Comparison of ENCODE assay signal across 8 mouse cellular contexts in the genomic region with DNA sequence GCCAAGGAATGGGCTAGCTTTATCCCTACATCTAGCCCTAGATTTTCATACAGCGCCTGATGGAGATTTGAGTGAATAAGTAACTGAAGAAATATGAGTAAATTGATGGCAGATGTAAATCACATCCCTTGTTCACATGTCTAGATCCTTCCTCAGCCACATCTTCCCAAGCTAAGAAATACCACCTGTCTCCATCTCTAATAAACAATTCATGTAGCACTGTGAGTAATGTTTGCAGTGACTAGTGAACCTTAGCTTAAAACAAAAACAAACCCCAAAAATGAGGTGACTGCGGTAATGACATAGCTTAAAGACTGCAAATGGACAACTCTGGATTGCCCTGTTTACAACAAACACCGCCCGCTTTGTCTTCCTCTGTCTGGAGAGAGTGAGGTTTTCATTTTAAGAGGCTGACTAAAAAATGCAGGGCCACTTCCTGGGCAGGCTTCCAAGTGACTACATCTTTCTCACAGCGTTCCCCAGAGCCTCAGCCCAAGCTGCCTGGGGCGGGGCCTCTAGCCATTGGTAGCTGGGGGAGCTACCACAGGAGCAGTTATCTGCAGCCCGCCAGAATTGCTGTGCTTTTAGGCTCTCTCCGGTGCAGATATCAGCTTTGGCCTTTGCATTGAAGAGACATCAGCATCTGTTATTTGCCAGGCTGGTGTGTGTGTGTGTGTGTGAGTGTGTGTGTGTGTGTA. TPM values are rescaled to one million over a fixed set of nuclear protein-coding genes. Genes with fewer than 3 reads are reported as not detected.
DNase-seq lines count a peak whose midpoint lies in the region; ATAC-seq lines count a peak whose summit lies in the region.

No protein-coding gene starts in this region.

- peaks cover 15% of the 10 kb centered on the region; the same call in 1 of the 2 replicates for H3K27me3 ChIP-seq in embryonic facial prominence, embryonic 13.5 days
- H3K27me3 ChIP-seq in kidney, embryonic 16.5 days (ENCODE audit: insufficient read depth, low read length): peaks cover 10% of the 10 kb centered on the region; the same call in 1 of the 2 replicates
- H3K27me3 ChIP-seq in liver, embryonic 13.5 days: no peaks in the 10 kb centered on the region

- DNase-seq in CD4-positive helper T cell, adult 2 months (ENCODE audit: low read depth, low spot score): peak; percentile 62
- peak; percentile 70 for DNase-seq in adrenal gland, postnatal 10 days
- peak; percentile 52 to 61 for DNase-seq in heart, adult 18-20 months
- peak; percentile 76 for DNase-seq in liver, embryonic 13.5 days
- DNase-seq in neural tube, embryonic 10.5 days (ENCODE audit: extremely low spot score, low spot score): peak; percentile 12
- DNase-seq in testis, postnatal 14 days (ENCODE audit: low spot score): peak; percentile 40

- H3K36me3 ChIP-seq in embryonic facial prominence, embryonic 13.5 days: no peaks in the 10 kb centered on the region
- H3K36me3 ChIP-seq in kidney, embryonic 16.5 days (ENCODE audit: insufficient read depth, low read length): no peaks in the 10 kb centered on the region
- peaks cover 7% of the 10 kb centered on the region for H3K36me3 ChIP-seq in liver, embryonic 13.5 days

- H3K4me3 ChIP-seq in embryonic facial prominence, embryonic 13.5 days: no peak overlapping the region
- H3K4me3 ChIP-seq in kidney, embryonic 16.5 days (ENCODE audit: low read length): no peak overlapping the region
- peak overlapping the region; percentile 33 for H3K4me3 ChIP-seq in liver, embryonic 13.5 days (replicated peaks)

- 0 out of 2 replicates have a peak overlapping the region, but pooled peaks have one; percentile 14 for H3K4me2 ChIP-seq in embryonic facial prominence, embryonic 13.5 days
- 0 out of 2 replicates have a peak overlapping the region, but pooled peaks have one; percentile 10 for H3K4me2 ChIP-seq in kidney, embryonic 16.5 days (replicated peaks; ENCODE audit: low read depth, low read length)
- H3K4me2 ChIP-seq in liver, embryonic 13.5 days: peak overlapping the region; percentile 53

- H3K4me1 ChIP-seq in embryonic facial prominence, embryonic 13.5 days: peaks cover 6% of the 10 kb centered on the region; the same call in 1 of the 2 replicates
- no peaks in the 10 kb centered on the region for H3K4me1 ChIP-seq in kidney, embryonic 16.5 days (ENCODE audit: insufficient read depth, low read length)
- peaks cover 32% of the 10 kb centered on the region for H3K4me1 ChIP-seq in liver, embryonic 13.5 days (replicated peaks)

- ATAC-seq in embryonic facial prominence, embryonic 13.5 days (ENCODE audit: insufficient number of reproducible peaks, insufficient read depth, low FRiP score, low TSS enrichment, low read depth): no peak
- ATAC-seq in kidney, embryonic 16.5 days (ENCODE audit: low FRiP score, low TSS enrichment): peak; percentile 61; the same call in 1 of the 2 replicates
- peak; percentile 99 for ATAC-seq in liver, embryonic 13.5 days (ENCODE audit: low read depth)

- peak overlapping the region; percentile 44; the same call in 1 of the 2 replicates for H3K27ac ChIP-seq in embryonic facial prominence, embryonic 13.5 days
- no peak overlapping the region for H3K27ac ChIP-seq in kidney, embryonic 16.5 days (ENCODE audit: low read length)
- H3K27ac ChIP-seq in liver, embryonic 13.5 days: peak overlapping the region; percentile 87

- 40% methylated on average over 8 of the region's 8 CpGs for WGBS in embryonic facial prominence, embryonic 13.5 days
- 49% methylated on average over 8 of the region's 8 CpGs for WGBS in kidney, embryonic 16.5 days
- 34% methylated on average over 8 of the region's 8 CpGs for WGBS in liver, embryonic 13.5 days (ENCODE audit: insufficient replicate concordance)

- no peaks in the 10 kb centered on the region for H3K9me3 ChIP-seq in embryonic facial prominence, embryonic 13.5 days
- H3K9me3 ChIP-seq in kidney, embryonic 16.5 days (ENCODE audit: low read length): no peaks in the 10 kb centered on the region
- no peaks in the 10 kb centered on the region for H3K9me3 ChIP-seq in liver, embryonic 13.5 days (replicated peaks)

- no peak overlapping the region for H3K9ac ChIP-seq in embryonic facial prominence, embryonic 13.5 days
- H3K9ac ChIP-seq in kidney, embryonic 16.5 days (replicated peaks; ENCODE audit: low read length): no peak overlapping the region
- H3K9ac ChIP-seq in liver, embryonic 13.5 days: peak overlapping the region; percentile 53

RNA-seq across cellular contexts. Expression of gene Pcyt1b, which starts 46.0 kb away (rescaled TPM):
- total RNA-seq in adrenal gland, postnatal 10 days (2021): 1 to 10 TPM; 1.3 to 1.9 TPM
- polyA plus RNA-seq in embryonic facial prominence, embryonic 13.5 days (2015; fragmentation: Nextera tagmentation; extraction: Ambion mirVana): 4.8 and 5.0 TPM in 2 replicates
- under 1 TPM; 0.07 to 0.15 TPM for total RNA-seq in heart, adult 18-20 months (2021)
- 0.96 and 1.2 TPM in 2 replicates for polyA plus RNA-seq in kidney, embryonic 16.5 days (2015; fragmentation: Nextera tagmentation; extraction: Ambion mirVana)
- polyA plus RNA-seq in liver, embryonic 13.5 days (2015; fragmentation: Nextera tagmentation; extraction: Ambion mirVana): 7.2 and 8.9 TPM in 2 replicates

Comparison
In these comparisons a context has a peak if more than half of its experiments do, and no peak if none do; other contexts are left out.
1. DNase-seq: peak in every context shown above with its lines; median percentile 76 in liver, embryonic 13.5 days; 70 in adrenal gland, postnatal 10 days; 62 in CD4-positive helper T cell, adult 2 months; 56 in heart, adult 18-20 months; 40 in testis, postnatal 14 days; 12 in neural tube, embryonic 10.5 days.